Mouse (Mus musculus) E14TG2a.4 (cell line): ENCODE data around the gene Gars.

Experiments used
- CTCF ChIP-seq: conservative IDR thresholded peaks from 2 replicates; pipeline ENCODE4 v1.5.1; 2014; ENCODE audit warnings: low read length
- POU5F1 ChIP-seq: IDR thresholded peaks from 2 replicates; pipeline ENCODE4 v1.6.1; 2014; ENCODE audit warnings: low read length, borderline replicate concordance

DNA sequence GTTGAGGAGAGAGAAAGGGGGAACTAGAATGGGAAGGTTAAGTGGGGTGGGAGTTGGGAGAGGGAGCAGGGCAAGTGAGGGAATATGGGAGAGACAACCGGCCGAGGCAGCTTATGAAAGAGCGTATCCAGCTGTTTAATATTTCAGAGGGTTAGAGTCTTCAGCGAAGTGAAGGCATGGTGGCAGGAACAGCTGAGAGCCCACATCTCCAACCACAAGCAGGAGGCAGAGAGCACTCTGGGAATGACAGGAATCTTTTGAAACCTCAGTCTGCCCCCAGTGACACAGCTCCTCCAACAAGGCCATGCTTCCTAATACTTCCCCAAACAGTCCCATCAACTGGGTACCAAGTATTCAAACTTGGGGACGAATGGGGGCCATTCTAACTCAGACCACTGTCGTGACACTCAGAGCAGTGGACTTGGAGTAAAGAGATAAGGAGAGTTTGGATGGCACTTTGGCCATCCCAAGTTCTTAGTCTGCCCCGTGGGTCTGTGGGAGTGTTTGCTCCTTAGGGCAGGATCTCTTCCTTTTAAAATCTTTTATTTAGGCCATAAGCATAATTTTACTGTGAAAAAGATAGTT lies 22.5 kb downstream of the Gars start:
- TF ChIP-seq CTCF (no peak), POU5F1 (no peak)
